Mouse (Mus musculus) forebrain, embryonic 15.5 days (tissue): ENCODE results near the gene Samd8. TPM values are rescaled to one million over a fixed set of nuclear protein-coding genes. Genes with fewer than 3 reads are reported as not detected.

Experiments used
- ATAC-seq: fragments of 200-750 bp; cut with Nextera tagmentation; replicated peaks from 2 replicates; pipeline ENCODE4 v1.8.0; 2017; ENCODE audit warnings: mild to moderate bottlenecking, moderate TSS enrichment, moderate library complexity
- H3K27ac ChIP-seq: fragments of 300-500 bp; sonication (generic); replicated peaks from 2 replicates; pipeline ENCODE4 v1.5.1; 2015; ENCODE audit warnings: mild to moderate bottlenecking, inconsistent platforms
- H3K27me3 ChIP-seq: fragments of 300-500 bp; sonication (generic); 2 replicates; pipeline ENCODE4 v1.6.1; 2015; ENCODE audit warnings: inconsistent platforms
- H3K36me3 ChIP-seq: fragments of 300-500 bp; sonication (generic); 2 replicates; pipeline ENCODE4 v1.6.1; 2015; ENCODE audit warnings: mild to moderate bottlenecking, inconsistent platforms
- H3K4me1 ChIP-seq: fragments of 300-500 bp; sonication (generic); 2 replicates; pipeline ENCODE4 v1.6.1; 2015; ENCODE audit warnings: inconsistent platforms
- H3K4me2 ChIP-seq: fragments of 300-500 bp; sonication (generic); replicated peaks from 2 replicates; pipeline ENCODE4 v1.6.1; 2015; ENCODE audit warnings: mild to moderate bottlenecking, inconsistent platforms
- H3K4me3 ChIP-seq: fragments of 300-500 bp; sonication (generic); 2 replicates; pipeline ENCODE4 v1.5.1; 2015; ENCODE audit warnings: mild to moderate bottlenecking, inconsistent platforms
- H3K9ac ChIP-seq: fragments of 300-500 bp; sonication (generic); replicated peaks from 2 replicates; pipeline ENCODE4 v1.6.1; 2015; ENCODE audit warnings: mild to moderate bottlenecking, inconsistent platforms
- H3K9me3 ChIP-seq: fragments of 300-500 bp; sonication (generic); 2 replicates; pipeline ENCODE4 v1.6.1; 2016; ENCODE audit warnings: inconsistent platforms
- WGBS: fragments of 180-500 bp; shearing (Covaris S2); methylation state at CpG from one replicate; pipeline ENCODE4 v1.1.7; 2015; ENCODE audit warnings: mixed read lengths; 5-methylcytosine and 5-hydroxymethylcytosine counted together
- polyA plus RNA-seq: library from polyadenylated mRNA; unstranded; fragments of >200 nt; fragmentation: Nextera tagmentation; extraction: Ambion mirVana; gene quantifications from 2 replicates; pipeline ENCODE4 v1.2.1, GENCODE M21; 2015

Gene Samd8
- polyA plus RNA-seq, 1 experiment from 2014 or later = 24.2 TPM

DNA sequence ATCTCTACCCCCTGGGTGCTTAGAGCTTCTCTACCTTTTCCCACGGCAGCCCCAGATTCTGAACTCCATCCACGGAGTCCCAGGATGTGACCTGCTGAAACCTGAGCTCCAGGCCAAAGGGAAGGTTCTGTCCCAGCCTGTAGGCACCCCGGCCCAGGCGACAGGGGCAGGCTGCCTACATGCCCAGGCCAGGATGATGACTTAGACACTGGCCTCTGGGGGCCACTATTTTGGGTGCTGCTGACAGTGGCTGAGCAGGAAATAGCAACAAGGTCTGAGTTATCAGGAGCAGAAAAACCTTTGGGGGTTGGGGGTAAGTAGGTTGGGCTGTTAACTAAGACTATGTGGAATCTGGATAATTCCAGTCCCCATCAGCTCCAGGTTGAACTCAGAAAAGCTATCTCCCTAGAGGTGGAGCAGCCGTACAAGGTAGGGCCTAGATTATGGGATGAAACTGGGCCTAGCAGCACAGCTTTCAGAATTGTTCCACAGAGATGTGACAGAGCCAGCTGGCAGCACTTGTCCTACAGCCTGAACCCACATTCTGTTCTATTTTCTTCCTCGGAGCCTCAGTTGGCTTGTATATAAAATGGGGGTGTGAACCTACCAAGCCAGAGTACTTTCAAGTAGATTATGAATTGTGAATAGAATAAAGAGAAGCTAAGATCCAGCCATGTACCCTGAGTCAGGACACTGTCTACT is 21.1 kb upstream of the Samd8 start:
- WGBS = 85% methylated on average over 6 of the region's 6 CpGs
- no peak overlapping the region for H3K4me2 ChIP-seq
- no peak for ATAC-seq

DNA sequence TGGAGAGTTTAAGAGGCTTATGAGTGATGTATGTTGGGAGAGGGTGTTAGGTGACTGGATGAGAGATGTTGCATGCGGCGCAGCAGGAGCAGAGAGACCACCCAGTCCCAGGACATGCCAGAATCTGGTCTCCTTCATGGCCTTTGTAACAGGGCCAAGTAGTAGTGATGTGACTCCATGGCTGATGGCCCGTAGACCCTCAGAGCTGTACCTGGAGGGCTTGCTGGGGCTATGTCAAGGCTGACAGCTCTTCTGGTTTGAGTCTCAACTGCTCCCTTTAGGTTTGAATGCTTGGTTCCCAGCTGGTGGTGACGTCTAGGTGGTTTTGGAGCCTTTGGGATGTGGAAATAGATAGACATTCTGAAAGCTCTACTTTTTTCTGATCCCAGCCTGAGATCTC is 20.4 kb upstream of the Samd8 start:
- Histone ChIP-seq H3K9me3 (no peaks in the 10 kb centered on the region), H3K36me3 (no peaks in the 10 kb centered on the region), H3K4me2 (no peak overlapping the region), H3K9ac (no peak overlapping the region), H3K4me1 (no peaks in the 10 kb centered on the region), H3K27me3 (no peaks in the 10 kb centered on the region), H3K27ac (no peak overlapping the region), H3K4me3 (no peak overlapping the region)
- ATAC-seq = no peak
- 93% methylated on average over 4 of the region's 4 CpGs for WGBS

More for the DNA sequence above, 21.1 kb upstream of the Samd8 start:
- Histone ChIP-seq H3K27ac (no peak overlapping the region), H3K9ac (no peak overlapping the region), H3K27me3 (no peaks in the 10 kb centered on the region), H3K4me3 (no peak overlapping the region), H3K4me1 (no peaks in the 10 kb centered on the region), H3K36me3 (no peaks in the 10 kb centered on the region), H3K9me3 (no peaks in the 10 kb centered on the region)

DNA sequence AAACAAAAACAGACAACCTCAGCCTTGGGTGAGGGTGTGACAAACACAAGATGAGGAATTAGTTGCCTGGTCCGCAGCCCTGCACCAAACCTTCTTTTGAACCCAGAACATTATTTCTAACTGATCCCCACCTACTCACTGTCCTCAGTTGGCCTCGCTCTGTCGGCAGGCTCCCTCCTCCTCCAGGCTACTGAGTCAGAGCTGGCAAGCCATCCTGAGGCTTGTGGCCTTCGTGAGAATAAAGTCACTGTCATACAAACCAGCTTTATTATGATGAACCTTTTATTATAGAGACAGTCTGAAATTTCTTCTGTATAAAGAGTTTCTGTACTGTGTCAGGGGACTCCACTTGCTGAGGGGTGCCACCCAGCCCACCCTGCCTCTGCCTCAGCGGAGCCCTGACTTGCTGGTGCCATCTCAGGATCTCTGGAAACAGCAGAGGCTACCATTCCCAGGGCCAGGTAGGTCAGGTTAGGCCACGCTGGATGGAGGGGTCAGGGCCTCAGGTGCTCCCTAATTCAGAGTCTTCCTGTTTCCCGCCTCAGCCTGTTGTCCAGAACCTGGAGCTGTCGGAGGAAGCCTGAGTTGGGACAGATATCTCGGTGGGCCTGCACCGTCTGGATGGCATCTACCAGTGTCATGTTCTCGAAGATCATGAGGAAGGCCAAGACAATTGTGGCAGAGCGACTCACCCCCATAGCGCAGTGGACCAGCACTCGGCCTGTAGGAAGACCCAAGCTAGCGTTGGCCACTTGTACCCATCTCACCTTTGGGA is 17.0 kb upstream of the Samd8 start:
- Histone ChIP-seq H3K27me3 (no peaks in the 10 kb centered on the region), H3K4me2 (no peak overlapping the region), H3K4me3 (no peak overlapping the region), H3K4me1 (no peaks in the 10 kb centered on the region), H3K9me3 (no peaks in the 10 kb centered on the region), H3K27ac (no peak overlapping the region), H3K9ac (no peak overlapping the region), H3K36me3 (no peaks in the 10 kb centered on the region)
- 92% methylated on average over 15 of the region's 15 CpGs for WGBS
- ATAC-seq = no peak

DNA sequence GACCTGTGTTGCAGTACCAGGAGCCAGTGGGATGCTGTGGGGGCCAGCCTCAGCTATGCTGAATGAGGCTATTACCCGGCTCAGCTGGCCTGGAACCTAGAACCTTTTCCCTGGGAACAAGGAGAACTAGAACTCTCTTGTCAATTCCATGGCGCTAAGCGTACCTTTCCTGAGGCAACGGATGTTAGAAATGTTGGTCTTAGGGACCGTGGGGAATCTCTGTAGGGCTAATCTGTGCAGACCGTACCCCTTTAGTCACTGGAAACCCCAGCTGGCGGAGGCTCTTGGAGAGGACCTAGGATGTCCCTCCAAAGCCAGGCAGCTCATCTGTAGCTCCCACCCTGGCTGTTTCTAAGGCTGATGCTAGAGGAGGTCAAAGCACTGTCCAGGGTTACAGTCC is 10.0 kb upstream of the Samd8 start:
- Histone ChIP-seq H3K27ac (no peak overlapping the region), H3K4me1 (no peaks in the 10 kb centered on the region), H3K9me3 (no peaks in the 10 kb centered on the region), H3K27me3 (no peaks in the 10 kb centered on the region), H3K36me3 (no peaks in the 10 kb centered on the region), H3K4me2 (no peak overlapping the region), H3K4me3 (no peak overlapping the region), H3K9ac (no peak overlapping the region)
- ATAC-seq = no peak
- WGBS = 94% methylated on average over 7 of the region's 7 CpGs

DNA sequence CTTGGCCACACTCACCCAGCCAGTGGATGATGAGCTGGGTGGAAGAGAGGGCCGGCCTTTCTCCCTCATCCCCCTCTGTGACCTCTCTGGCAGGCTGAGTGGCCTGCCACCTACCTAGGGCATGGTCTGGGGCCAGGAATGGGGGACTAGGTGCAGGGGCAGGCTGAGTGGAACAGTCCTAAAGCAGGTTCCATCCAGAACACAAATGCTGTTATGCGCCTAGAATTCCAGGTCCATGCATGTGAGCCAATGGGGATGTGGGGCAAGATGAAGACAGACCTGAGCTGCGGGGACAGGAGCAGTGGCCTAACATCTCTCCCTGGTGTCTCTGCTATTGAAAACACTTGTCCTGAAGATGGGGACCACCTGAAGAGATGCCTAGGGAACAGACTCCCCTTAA is 9.0 kb upstream of the Samd8 start:
- Histone ChIP-seq H3K27me3 (no peaks in the 10 kb centered on the region), H3K27ac (no peak overlapping the region), H3K4me2 (no peak overlapping the region), H3K9me3 (no peaks in the 10 kb centered on the region), H3K9ac (no peak overlapping the region), H3K4me3 (no peak overlapping the region), H3K4me1 (no peaks in the 10 kb centered on the region), H3K36me3 (no peaks in the 10 kb centered on the region)
- WGBS = 91% methylated on average over 3 of the region's 3 CpGs
- ATAC-seq = peak; percentile 41

DNA sequence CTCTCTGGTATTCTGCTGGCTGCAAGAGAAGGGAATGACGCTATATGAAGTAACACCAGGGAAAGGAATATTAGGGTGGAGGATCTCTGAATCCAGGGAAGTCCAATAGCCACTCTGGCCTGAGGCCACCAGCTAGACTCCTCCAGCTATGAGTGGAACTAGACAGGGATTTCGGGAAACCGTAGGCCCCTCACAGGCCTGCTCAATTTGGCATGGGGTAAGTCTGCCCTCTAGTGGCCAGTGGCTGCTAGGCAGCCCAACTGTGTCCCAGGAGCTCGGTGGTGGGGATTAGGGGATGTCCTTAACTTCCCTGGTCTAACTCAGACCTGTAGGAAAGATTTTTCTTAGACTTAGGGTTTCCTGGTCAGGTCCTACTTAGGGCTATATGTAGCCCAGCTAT is 8.5 kb upstream of the Samd8 start:
- H3K36me3 ChIP-seq = no peaks in the 10 kb centered on the region
- no peak overlapping the region for H3K27ac ChIP-seq
- peak; percentile 89 for ATAC-seq
- H3K27me3 ChIP-seq = no peaks in the 10 kb centered on the region
- H3K4me3 ChIP-seq = no peak overlapping the region
- WGBS = 12% methylated on average over 4 of the region's 4 CpGs
- no peaks in the 10 kb centered on the region for H3K4me1 ChIP-seq
- no peak overlapping the region for H3K9ac ChIP-seq
- H3K4me2 ChIP-seq = no peak overlapping the region
- H3K9me3 ChIP-seq = no peaks in the 10 kb centered on the region

DNA sequence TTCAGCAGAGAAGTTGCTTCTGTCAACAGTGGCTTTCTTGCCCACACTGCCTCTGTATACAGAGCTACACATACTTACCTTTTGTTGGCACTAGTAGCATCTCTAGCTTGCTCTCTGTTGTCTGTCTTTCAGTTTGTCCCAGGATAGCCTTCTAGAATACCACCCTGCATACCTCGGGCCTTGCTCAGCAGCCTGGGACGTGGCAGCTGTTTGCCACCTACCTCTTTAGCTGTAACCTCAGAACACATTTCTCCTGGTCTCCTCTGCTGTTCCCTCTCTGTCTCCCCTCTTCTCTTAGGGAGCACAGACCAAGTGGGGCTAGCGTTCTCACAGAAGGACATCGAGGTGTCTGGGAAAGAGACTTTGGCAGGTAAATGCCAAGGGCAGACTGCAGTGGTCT is 7.9 kb upstream of the Samd8 start:
- Histone ChIP-seq H3K4me2 (no peak overlapping the region), H3K4me3 (no peak overlapping the region), H3K27me3 (no peaks in the 10 kb centered on the region), H3K9me3 (no peaks in the 10 kb centered on the region), H3K36me3 (no peaks in the 10 kb centered on the region), H3K27ac (no peak overlapping the region), H3K4me1 (no peaks in the 10 kb centered on the region), H3K9ac (no peak overlapping the region)
- no peak for ATAC-seq
- 97% methylated on average over 4 of the region's 4 CpGs for whole genome bisulfite sequencing

DNA sequence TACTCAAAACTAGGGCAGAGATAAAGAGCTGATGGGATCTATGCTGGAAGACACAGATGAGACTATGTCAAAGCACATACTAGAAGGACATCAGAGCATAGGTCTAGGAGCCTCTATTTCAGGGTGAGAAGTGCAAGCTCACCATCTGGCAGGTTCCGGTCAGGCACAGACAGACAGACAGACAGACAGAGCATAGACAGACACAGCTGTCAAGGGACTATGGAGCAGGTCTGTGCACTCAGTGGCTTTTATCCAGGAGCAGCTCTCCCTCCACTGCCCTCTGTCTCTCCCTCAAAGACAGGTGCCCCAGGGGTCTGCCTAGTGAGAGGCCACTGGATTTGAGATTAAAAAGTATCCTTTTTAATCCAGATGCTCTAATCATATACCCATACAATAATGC is 6.2 kb upstream of the Samd8 start:
- Histone ChIP-seq H3K4me1 (no peaks in the 10 kb centered on the region), H3K27me3 (no peaks in the 10 kb centered on the region), H3K9me3 (no peaks in the 10 kb centered on the region), H3K4me3 (no peak overlapping the region), H3K4me2 (no peak overlapping the region), H3K9ac (no peak overlapping the region), H3K27ac (no peak overlapping the region), H3K36me3 (no peaks in the 10 kb centered on the region)
- ATAC-seq = no peak
- WGBS = 78% methylated on average over 1 of the region's 1 CpGs

DNA sequence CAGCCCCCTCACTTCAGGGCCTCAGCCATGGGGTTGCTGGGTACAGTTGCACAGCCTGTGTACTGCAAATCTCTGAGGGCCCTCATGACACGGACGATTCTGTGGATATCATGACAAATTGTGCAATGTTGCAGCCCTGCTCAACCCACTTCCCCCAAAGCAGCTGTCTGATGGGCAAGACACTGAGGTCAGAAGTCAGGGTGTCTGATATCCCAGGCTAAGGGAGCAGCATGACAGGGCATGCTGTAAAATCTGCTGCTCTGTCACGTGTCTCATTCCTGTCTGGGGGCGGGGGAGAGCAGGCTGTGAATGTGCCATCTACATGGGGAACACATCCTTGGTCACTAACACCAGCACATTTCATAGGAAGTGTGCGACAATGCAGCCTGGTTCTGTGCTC is 5.2 kb upstream of the Samd8 start:
- 85% methylated on average over 5 of the region's 5 CpGs for WGBS

DNA sequence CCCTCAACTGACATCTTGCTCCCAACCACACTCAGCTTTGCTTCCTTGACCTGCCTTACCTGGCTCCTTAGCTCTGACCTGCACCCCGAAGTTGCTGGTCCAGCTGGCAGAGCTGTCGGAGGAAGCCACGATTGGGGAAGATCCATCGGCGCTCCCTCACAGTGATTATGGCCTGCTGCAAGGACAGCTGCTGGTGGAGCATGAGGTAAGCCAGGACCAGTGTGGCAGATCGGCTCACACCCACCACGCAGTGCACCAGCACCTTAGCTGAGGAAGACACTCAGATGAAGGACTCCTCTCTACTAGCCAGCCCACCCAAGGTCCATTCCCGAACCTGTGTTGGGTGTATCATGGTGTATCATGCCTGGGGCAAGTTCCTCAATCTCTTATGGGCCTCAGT is 4.1 kb upstream of the Samd8 start:
- Histone ChIP-seq H3K4me2 (no peak overlapping the region), H3K27me3 (no peaks in the 10 kb centered on the region), H3K27ac (no peak overlapping the region), H3K4me3 (no peak overlapping the region), H3K9ac (no peak overlapping the region), H3K36me3 (no peaks in the 10 kb centered on the region), H3K4me1 (peaks cover 5% of the 10 kb centered on the region; the same call in 1 of the 2 replicates), H3K9me3 (no peaks in the 10 kb centered on the region)
- no peak for ATAC-seq
- WGBS = 93% methylated on average over 8 of the region's 8 CpGs

More for the DNA sequence above, 5.2 kb upstream of the Samd8 start:
- Histone ChIP-seq H3K27me3 (no peaks in the 10 kb centered on the region), H3K36me3 (no peaks in the 10 kb centered on the region), H3K9me3 (no peaks in the 10 kb centered on the region), H3K27ac (no peak overlapping the region), H3K9ac (no peak overlapping the region), H3K4me1 (peaks cover 4% of the 10 kb centered on the region; the same call in 1 of the 2 replicates), H3K4me2 (no peak overlapping the region), H3K4me3 (no peak overlapping the region)
- ATAC-seq = no peak

DNA sequence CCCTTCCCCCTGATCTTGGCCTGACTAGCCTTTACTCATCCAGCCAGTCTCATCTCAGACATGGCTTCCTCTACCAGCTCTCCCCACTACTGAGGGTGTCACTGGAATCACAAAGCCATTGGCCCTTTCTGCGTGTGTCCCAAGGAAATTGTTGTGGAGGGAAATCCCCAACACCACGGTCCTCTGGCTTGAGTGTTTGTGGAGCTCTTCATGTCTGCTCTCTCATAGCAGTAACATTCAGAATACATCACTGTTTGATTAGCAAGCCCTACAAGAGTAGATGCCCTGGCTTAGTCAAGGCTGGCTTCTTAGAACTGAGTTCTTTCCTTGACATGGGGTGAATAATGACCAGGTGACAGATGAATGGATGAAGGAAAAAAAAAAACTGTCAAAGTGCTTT is 3.5 kb upstream of the Samd8 start:
- Histone ChIP-seq H3K27me3 (no peaks in the 10 kb centered on the region), H3K4me1 (peaks cover 9% of the 10 kb centered on the region), H3K9ac (no peak overlapping the region), H3K27ac (no peak overlapping the region), H3K36me3 (no peaks in the 10 kb centered on the region), H3K4me3 (no peak overlapping the region), H3K9me3 (no peaks in the 10 kb centered on the region), H3K4me2 (no peak overlapping the region)
- ATAC-seq = no peak
- 90% methylated on average over 2 of the region's 2 CpGs for WGBS

DNA sequence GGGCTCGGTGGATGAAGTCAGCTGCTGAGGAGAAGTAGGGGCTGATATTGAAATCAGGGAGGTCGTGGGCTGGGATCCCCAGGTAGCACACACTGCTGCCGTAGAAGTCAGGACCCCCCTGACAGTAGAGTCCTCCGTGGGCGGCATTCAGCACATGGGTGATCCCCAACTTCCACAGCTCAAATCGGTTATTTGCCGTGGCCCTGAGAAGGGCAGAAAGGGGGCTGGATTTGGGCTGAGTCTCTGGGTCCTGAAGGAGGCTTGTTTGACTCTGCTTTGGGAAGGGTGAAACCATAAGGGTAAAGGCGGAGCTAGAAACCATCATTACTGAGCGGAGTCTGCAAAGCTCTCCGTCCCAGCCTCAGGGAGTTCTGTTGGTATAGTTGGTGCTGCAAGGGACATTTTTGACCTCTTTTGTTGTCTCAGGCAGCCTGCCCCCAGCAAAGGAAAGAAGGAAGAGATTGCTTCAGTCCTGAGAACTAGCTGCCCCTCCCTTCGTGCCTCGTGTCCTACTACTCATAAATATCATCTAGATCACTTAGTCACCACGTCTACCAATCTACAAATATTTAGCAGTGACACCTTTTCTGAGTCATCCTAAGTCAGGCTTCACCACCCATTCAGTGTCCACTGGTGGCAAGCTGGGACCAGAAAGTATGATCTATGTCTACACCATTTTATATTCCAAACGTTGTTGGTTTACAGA is 2.7 kb upstream of the Samd8 start:
- peaks cover 16% of the 10 kb centered on the region for H3K4me1 ChIP-seq
- no peak overlapping the region for H3K4me2 ChIP-seq
- WGBS = 81% methylated on average over 14 of the region's 14 CpGs
- H3K27ac ChIP-seq = no peak overlapping the region
- ATAC-seq = no peak
- H3K9me3 ChIP-seq = no peaks in the 10 kb centered on the region
- H3K27me3 ChIP-seq = no peaks in the 10 kb centered on the region
- no peak overlapping the region for H3K9ac ChIP-seq
- H3K4me3 ChIP-seq = no peak overlapping the region
- no peaks in the 10 kb centered on the region for H3K36me3 ChIP-seq
